Mouse (Mus musculus) CD4-positive, CD25-positive, alpha-beta regulatory T cell, adult 4 months (primary cell): ENCODE results near the gene Lcmt1. TPM values are rescaled to one million over a fixed set of nuclear protein-coding genes. Genes with fewer than 3 reads are reported as not detected.

Source experiments
- ATAC-seq: one replicate; pipeline ENCODE4 v1.8.0; 2017
- polyA plus RNA-seq, 2 experiments: library from polyadenylated mRNA; unstranded; fragments of 100-300 nt; shearing (Covaris generic); gene quantifications; one replicate each; pipeline ENCODE4 v1.2.1; 2017

The Lcmt1 gene
- polyA plus RNA-seq, 2 experiments from 2014 or later: 25.5 to 32.4 TPM

- no peak for ATAC-seq
Observed at GRCm38 (mm10) chr7:123361229-123361980, 8.2 kb upstream of the Lcmt1 start.

GRCm38 (mm10) chr7:123362806-123363205 lies 6.8 kb upstream of the Lcmt1 start:
- no peak for ATAC-seq

GRCm38 (mm10) chr7:123363971-123364370 lies 5.6 kb upstream of the Lcmt1 start:
- no peak for ATAC-seq

GRCm38 (mm10) chr7:123365876-123366741 lies 3.5 kb upstream of the Lcmt1 start:
- ATAC-seq: no peak

- no peak for ATAC-seq
Observed at GRCm38 (mm10) chr7:123366806-123367205, 2.8 kb upstream of the Lcmt1 start.

GRCm38 (mm10) chr7:123367218-123368150 lies 2.1 kb upstream of the Lcmt1 start:
- no peak for ATAC-seq

GRCm38 (mm10) chr7:123368187-123368586 lies 1.4 kb upstream of the Lcmt1 start:
- no peak for ATAC-seq

GRCm38 (mm10) chr7:123368778-123369746 lies 522 bp upstream of the Lcmt1 start:
- ATAC-seq: peak; percentile 14

GRCm38 (mm10) chr7:123370700-123371099 lies 1.1 kb downstream of the Lcmt1 start:
- ATAC-seq: no peak

GRCm38 (mm10) chr7:123371501-123371900 lies 1.9 kb downstream of the Lcmt1 start:
- peak; percentile 9 for ATAC-seq

GRCm38 (mm10) chr7:123377443-123378400 lies 8.1 kb downstream of the Lcmt1 start:
- peak; percentile 99 for ATAC-seq

GRCm38 (mm10) chr7:123385693-123386407 lies 16.3 kb downstream of the Lcmt1 start:
- no peak for ATAC-seq

- no peak for ATAC-seq
Observed at GRCm38 (mm10) chr7:123389686-123390280, 20.2 kb downstream of the Lcmt1 start.

GRCm38 (mm10) chr7:123394271-123394670 lies 24.7 kb downstream of the Lcmt1 start:
- ATAC-seq: no peak

- ATAC-seq: no peak
Observed at GRCm38 (mm10) chr7:123396900-123397299, 27.3 kb downstream of the Lcmt1 start.

- ATAC-seq: no peak
Observed at GRCm38 (mm10) chr7:123397369-123397768, 27.8 kb downstream of the Lcmt1 start.

GRCm38 (mm10) chr7:123397931-123398330 lies 28.3 kb downstream of the Lcmt1 start:
- ATAC-seq: no peak

- no peak for ATAC-seq
Observed at GRCm38 (mm10) chr7:123398828-123399227, 29.2 kb downstream of the Lcmt1 start.

- no peak for ATAC-seq
Observed at GRCm38 (mm10) chr7:123399286-123399685, 29.7 kb downstream of the Lcmt1 start.
